Mouse (Mus musculus): ENCODE results near the gene Gpr83. TPM values are rescaled to one million over a fixed set of nuclear protein-coding genes. Genes with fewer than 3 reads are reported as not detected.

The Gpr83 gene
- polyA plus RNA-seq, 1 experiment = not detected

DNA sequence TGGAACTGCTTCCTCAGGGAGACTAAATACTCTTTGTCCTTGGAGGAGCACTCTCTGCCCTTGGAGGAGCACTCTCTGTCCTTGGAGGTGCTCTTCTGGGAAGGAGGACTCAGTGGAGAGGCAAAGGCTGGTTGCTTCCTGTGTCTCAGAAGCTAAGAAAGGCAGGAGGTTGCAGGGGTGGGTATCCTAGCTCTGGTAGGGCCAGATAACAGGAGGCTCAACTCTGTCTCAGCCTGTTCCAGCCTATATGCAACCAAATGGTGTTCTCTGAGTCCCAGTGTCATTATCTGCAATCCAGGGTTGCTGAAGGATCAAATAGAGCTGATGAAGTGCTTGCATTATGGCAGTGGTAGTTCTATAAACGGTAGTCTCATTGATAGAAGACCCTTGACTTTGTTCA, 25.9 kb downstream of the Gpr83 start:
- Histone ChIP-seq H3K4me1 (ENCODE audit: control insufficient read depth, insufficient read depth, insufficient read length, low read length) (no peaks in the 10 kb centered on the region), H3K4me3 (ENCODE audit: insufficient read depth, low read depth, low read length) (no peak overlapping the region), H3K27ac (replicated peaks; ENCODE audit: low read depth, low read length) (no peak overlapping the region)

DNA sequence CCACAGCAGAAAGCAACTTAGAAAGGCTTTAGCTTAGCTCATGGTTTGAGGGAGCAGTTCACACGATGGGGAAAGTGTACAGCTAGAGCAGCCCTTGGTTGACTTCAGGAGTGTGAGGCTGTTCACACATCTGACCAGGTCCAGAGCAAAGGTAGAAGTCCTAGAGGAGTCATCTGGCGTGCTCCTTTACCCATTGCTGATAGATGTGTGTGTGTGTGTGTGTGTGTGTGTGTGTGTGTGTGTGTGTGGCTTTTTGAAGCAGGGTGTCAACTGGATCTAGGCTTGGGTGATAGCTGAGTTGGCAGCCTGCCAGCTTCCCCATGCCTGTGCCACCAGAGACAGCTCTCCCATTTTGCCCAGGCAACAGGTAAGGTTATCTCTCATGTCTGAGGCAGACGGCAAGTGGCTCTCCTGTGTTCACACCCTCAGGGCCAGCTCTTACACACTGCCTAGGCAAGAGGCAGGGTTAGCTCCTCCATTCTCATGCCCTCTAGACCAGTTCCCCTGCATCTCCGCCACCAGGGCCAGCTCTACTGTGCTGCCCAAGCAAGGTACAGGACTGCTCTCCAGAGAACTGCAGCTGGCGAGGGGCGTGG, 27.9 kb downstream of the Gpr83 start:
- Histone ChIP-seq H3K4me1 (ENCODE audit: control insufficient read depth, insufficient read depth, insufficient read length, low read length) (no peaks in the 10 kb centered on the region), H3K27ac (replicated peaks; ENCODE audit: low read depth, low read length) (no peak overlapping the region), H3K4me3 (ENCODE audit: insufficient read depth, low read depth, low read length) (no peak overlapping the region)

DNA sequence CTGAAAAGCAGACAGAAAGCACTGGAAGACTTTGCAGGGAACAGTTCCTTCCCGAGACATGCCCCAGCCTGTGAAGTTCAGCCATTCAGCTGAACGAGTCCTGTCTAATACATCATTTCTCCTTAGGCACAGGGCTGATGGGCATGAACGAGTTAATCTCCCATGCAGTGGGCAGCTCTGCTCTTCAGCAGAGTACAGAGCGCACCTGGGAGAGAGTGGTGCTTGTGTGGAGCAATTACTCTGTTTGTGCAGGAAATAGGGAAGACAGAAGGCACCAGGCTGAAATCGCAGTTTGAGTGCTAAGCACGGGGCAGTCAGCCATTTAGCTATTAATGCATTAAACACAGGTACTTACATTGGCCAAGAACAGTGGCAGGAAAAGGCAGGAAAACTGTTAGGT, 28.7 kb downstream of the Gpr83 start:
- Histone ChIP-seq H3K4me3 (ENCODE audit: insufficient read depth, low read depth, low read length) (no peak overlapping the region), H3K4me1 (ENCODE audit: control insufficient read depth, insufficient read depth, insufficient read length, low read length) (no peaks in the 10 kb centered on the region), H3K27ac (replicated peaks; ENCODE audit: low read depth, low read length) (no peak overlapping the region)

DNA sequence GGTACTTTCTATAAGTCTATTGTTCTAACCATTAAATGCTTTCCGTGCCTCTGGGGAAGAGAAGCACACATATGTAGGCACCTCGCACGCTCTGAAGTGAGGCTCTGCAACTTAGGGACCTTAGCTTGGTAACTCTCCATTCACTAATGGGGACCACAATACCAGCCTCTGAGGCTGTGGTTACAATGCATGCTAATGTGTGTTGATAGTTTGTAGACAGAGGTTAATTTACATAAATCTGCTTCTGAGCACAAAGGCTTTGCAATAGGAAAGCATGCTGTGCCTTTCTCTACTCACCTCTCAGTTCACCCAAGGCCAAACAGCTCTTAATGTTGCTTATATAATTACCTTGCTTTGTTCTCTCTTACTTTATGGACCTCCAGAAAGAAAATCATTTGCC, 30.7 kb downstream of the Gpr83 start:
- Histone ChIP-seq H3K4me3 (ENCODE audit: insufficient read depth, low read depth, low read length) (no peak overlapping the region), H3K27ac (replicated peaks; ENCODE audit: low read depth, low read length) (no peak overlapping the region)

DNA sequence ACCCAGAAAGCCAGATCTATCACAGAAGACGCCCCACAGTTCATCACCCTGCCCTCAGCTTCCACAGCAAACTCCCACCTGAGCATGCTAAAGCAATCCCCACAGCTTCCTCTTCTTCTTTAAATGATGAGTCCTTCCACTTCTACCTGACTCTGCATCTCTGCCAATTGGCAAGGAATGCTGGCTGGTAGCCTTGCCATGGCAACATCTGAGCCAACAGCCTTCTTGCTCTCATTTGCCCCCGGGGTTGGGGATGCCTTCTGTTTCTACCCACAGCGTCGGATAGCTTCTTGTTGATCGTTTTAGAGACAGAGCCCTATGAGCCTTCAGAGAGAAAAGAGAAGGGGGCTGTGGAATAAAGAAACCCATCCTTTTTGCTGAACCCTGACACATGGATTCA, 31.9 kb downstream of the Gpr83 start:
- no peak overlapping the region for H3K4me3 ChIP-seq (ENCODE audit: insufficient read depth, low read depth, low read length)
- no peak overlapping the region for H3K27ac ChIP-seq (replicated peaks; ENCODE audit: low read depth, low read length)
- H3K4me1 ChIP-seq (ENCODE audit: control insufficient read depth, insufficient read depth, insufficient read length, low read length) = no peaks in the 10 kb centered on the region

More for the DNA sequence above, 30.7 kb downstream of the Gpr83 start:
- H3K4me1 ChIP-seq (ENCODE audit: control insufficient read depth, insufficient read depth, insufficient read length, low read length) = no peaks in the 10 kb centered on the region

DNA sequence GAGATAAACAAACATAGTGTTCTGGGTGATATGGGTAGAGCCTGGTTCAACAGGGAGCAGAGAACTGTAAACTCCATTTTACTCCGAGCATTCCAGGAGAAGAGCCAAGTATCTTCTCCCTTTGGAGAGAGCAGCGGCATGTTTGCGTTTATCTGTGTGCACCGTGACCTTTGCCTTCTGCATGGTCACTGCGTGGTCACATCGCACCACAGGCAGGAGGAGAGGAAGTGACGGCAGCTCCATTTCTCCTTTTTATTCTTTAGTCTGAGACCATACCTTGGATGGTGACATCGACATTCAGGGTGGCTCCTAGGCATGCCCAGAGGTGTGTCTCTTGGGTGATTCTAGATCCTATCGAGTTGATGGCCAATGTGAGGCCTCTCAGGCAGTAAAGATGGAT, 33.4 kb downstream of the Gpr83 start:
- no peak overlapping the region for H3K27ac ChIP-seq (replicated peaks; ENCODE audit: low read depth, low read length)
- no peaks in the 10 kb centered on the region for H3K4me1 ChIP-seq (ENCODE audit: control insufficient read depth, insufficient read depth, insufficient read length, low read length)
- H3K4me3 ChIP-seq (ENCODE audit: insufficient read depth, low read depth, low read length) = no peak overlapping the region

DNA sequence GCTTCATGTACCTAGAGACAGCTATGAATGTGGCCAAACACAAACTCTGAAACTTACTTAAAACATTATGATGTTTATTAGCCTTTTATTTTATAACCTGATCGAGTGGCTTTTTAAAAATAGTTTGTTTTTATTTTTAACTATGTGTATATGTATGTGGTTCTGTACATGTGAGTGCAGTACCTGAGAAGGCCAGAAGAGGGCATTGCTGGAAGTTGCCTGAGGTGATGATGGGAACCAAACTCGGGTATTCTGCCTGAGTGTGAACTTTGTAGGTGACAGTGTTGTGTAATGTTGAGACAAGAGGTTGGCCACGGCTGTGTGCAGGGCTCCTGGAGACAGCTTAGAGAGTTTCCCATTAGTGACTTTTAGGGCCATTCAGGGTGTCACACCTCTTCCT, 34.6 kb downstream of the Gpr83 start:
- H3K27ac ChIP-seq (replicated peaks; ENCODE audit: low read depth, low read length) = no peak overlapping the region

DNA sequence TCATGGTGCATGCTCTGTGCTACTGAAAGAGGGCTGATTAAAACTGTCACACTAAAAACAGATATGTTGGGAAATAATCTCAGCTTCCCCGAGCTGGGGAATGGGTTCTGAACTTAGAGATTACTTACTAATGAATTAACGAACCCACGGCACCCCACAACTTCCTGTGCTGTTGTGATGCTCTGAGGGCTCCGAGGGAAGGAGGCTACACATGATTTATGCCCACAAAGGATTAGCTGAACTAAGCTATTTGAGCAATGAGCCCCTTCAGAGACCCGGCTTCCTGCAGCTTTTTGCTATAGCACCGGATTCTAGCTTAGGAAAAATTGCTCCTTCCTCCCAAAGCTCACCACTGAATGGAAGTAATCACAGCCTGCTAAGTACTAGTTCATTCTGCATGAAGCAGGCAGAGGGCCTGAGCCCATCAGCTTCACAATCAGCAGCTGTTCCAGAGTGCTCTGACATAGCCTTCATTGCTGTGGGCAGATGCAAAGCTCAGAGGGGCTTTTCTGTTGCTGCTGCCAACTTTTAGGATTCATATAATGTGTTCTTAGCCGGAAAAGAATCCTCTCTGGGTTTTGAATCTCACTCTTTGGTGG, 35.3 kb downstream of the Gpr83 start:
- H3K27ac ChIP-seq (replicated peaks; ENCODE audit: low read depth, low read length) = no peak overlapping the region
- no peaks in the 10 kb centered on the region for H3K4me1 ChIP-seq (ENCODE audit: control insufficient read depth, insufficient read depth, insufficient read length, low read length)

More for the DNA sequence above, 34.6 kb downstream of the Gpr83 start:
- H3K4me1 ChIP-seq (ENCODE audit: control insufficient read depth, insufficient read depth, insufficient read length, low read length) = no peaks in the 10 kb centered on the region
- no peak overlapping the region for H3K4me3 ChIP-seq (ENCODE audit: insufficient read depth, low read depth, low read length)

DNA sequence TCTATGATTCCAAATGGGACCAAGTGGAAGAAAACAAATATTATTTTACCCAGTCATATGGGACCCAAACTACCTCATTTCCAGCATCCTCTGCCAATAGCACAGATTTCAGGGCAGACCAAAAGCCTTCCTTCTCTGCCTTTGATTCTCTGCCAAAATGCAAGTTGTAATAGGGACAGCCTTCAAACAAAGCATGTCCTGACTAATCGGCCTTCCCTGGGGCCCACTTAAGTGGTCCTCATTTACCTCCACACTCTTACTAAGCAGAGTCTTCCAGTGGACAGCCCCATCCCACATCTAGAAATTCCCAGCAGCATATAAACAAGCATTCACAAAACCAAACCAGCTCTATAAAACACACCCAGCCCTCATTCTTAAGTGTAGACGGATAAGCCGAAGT, 37.1 kb downstream of the Gpr83 start:
- Histone ChIP-seq H3K4me1 (ENCODE audit: control insufficient read depth, insufficient read depth, insufficient read length, low read length) (no peaks in the 10 kb centered on the region), H3K27ac (replicated peaks; ENCODE audit: low read depth, low read length) (no peak overlapping the region), H3K4me3 (ENCODE audit: insufficient read depth, low read depth, low read length) (no peak overlapping the region)

More for the DNA sequence above, 35.3 kb downstream of the Gpr83 start:
- H3K4me3 ChIP-seq (ENCODE audit: insufficient read depth, low read depth, low read length) = no peak overlapping the region

DNA sequence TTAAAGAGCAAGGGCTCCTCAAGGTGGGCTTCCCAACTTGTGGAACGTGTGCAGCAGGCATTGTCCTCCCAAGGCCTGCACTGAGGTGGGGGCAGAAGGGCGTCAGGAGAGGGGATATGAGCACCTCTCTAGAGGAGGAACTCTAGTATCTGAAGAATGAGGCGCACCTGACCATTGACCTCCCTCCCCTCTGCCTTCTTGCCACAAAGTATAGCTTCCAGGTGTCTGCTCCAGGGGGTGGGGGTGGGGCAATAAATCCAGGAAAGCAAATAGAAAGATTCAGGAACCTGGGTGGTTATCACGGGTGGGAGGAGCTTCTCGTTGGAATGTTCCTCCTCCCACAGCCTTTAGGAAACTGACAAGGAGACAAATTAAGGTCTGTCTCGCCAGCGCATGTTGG, 41.7 kb downstream of the Gpr83 start:
- H3K4me3 ChIP-seq (ENCODE audit: insufficient read depth, low read depth, low read length) = no peak overlapping the region
- H3K4me1 ChIP-seq (ENCODE audit: control insufficient read depth, insufficient read depth, insufficient read length, low read length) = no peaks in the 10 kb centered on the region; the same call in 1 of the 2 replicates
- no peak overlapping the region for H3K27ac ChIP-seq (replicated peaks; ENCODE audit: low read depth, low read length)

DNA sequence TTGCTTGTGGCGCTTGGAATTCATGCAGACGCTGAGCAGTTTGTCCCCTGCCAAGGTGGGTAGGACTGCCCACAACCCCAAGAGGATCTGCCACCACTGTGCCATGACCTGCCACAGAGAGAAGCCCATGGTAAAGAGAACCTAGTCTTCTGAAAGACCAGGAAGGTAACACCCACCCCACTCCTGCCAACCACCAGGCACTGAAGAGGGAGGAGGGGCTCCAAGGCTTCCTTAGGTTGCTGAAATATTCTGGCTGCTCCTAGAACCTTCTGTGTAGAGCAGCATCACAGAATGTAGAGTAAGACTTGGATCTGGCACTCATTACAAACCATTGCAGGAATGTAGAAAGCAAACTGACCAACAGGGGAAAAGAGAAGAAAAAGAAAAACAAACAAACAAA, 42.4 kb downstream of the Gpr83 start:
- no peak overlapping the region for H3K4me3 ChIP-seq (ENCODE audit: insufficient read depth, low read depth, low read length)
- H3K4me1 ChIP-seq (ENCODE audit: control insufficient read depth, insufficient read depth, insufficient read length, low read length) = no peaks in the 10 kb centered on the region; the same call in 1 of the 2 replicates
- no peak overlapping the region for H3K27ac ChIP-seq (replicated peaks; ENCODE audit: low read depth, low read length)

DNA sequence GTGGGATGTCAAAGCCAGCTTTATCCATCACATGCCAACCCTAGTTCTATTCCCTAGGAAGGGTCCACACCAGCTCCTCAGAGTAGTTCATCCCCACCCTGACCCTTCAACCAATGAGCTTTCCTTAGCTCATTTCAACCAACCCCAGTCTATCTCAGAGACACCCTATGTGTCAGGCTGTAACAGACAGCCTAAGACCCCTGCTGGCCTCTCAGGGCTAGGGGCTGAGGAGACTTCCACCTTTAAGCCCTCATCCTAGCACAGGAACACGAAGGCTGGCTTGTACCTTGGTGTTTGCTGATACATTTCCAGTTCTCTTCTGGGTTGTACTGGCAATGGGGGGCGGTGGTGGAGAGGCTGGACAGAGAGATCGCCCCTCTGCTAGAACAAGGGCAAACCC, 43.0 kb downstream of the Gpr83 start:
- no peaks in the 10 kb centered on the region; the same call in 1 of the 2 replicates for H3K4me1 ChIP-seq (ENCODE audit: control insufficient read depth, insufficient read depth, insufficient read length, low read length)
- no peak overlapping the region for H3K27ac ChIP-seq (replicated peaks; ENCODE audit: low read depth, low read length)
- H3K4me3 ChIP-seq (ENCODE audit: insufficient read depth, low read depth, low read length) = no peak overlapping the region

DNA sequence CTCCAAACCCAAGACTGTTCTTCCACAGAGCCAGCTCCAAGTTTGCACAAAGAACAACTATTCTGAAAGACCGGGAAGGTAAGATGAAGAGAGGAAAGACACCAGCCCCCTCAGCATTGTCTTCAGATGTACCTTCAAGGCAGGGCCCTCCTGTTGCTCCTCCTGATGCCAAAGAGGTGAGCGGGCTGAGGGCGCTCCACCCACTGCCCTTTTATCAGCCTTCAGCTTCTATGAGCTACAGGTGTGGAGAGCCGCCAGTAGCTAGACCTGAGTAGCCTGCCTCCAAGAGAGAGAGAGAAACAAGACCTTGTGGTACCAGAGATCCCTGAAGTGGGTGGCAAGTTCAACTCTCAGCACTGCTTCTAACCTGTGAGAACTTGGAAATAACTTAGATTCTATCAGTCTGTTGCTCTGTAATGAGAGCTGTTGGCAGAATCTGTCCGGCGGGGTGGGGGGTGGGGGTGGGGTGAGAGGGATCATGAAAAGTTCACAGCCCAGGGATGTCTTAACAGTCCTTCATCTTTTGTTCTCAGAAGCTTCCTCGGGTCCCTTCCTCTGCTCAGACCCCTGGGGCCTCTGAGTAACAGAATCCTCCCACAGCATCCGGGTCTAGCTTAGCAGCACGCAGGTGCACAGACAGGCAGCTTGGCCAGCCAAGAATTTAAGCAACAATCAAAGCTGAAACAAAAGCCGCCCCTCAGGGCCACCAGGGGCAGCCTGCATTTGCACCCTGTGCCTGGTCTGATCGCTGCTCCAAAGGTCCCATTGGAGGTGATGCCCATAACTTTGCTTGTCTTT, 43.8 kb downstream of the Gpr83 start, which contains the start of gene Izumo1r:
Izumo1r (minus strand) TSS at position 369 of the 798 bp plus-strand sequence.
- Histone ChIP-seq H3K4me3 (ENCODE audit: insufficient read depth, low read depth, low read length) (no peak within 1 kb of the TSS), H3K27ac (replicated peaks; ENCODE audit: low read depth, low read length) (no peak within 1 kb of the TSS), H3K4me1 (ENCODE audit: control insufficient read depth, insufficient read depth, insufficient read length, low read length) (no peaks in the 10 kb centered on the region; the same call in 1 of the 2 replicates)

DNA sequence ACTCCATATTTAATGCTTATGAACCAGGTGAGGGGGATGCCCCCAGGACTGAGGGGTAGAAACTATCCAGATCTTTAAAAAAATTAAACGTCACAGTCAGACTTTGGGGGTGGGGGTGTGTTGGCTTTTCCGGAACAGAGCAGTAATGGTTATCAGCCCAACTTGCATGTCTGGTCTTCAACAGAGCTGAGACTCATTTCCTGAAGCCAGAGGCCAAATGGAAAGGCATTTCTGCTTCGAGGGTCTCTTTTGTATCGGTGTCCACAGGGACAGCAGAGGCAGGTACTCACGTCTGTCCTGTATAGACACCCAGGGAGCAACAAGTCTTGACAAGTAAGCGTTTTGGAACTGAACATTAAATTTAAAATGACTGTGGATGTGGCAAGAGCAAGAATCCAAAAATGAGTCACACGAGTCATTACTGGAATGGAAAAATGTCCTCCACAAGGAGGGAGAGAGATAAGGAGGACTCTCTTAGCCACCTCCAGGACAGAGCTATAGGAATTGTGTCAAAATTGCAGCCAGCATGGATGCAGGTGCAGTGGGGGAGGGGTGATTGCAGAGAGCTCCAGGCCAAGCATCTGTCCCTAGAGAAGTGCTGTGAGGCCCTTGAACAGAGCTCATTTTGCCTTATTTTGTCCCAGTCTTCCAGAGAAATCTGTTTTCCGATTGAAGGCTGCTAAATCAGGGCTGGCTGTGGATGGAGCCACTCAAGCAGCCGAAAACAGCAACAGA, 44.9 kb downstream of the Gpr83 start:
- Histone ChIP-seq H3K27ac (replicated peaks; ENCODE audit: low read depth, low read length) (no peak overlapping the region), H3K4me1 (ENCODE audit: control insufficient read depth, insufficient read depth, insufficient read length, low read length) (no peaks in the 10 kb centered on the region; the same call in 1 of the 2 replicates), H3K4me3 (ENCODE audit: insufficient read depth, low read depth, low read length) (no peak overlapping the region)

DNA sequence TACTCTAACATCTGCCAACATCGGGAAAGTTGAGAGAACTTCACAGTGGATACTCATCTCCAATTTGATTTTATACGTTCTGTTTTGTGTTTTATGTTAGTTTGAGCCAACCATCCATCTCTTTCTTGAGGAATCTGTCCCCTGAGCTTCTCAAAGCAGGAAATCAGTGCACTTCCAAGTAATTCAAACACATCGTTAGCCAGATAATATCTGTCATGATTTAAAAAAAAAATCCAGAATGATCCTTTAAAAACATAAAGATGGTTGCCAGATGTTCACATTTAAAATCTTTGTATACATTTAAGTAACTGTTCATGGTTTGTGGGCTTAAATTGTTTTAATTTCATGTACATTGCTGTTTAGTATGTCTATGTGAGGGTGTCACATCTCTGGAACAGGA, 45.9 kb downstream of the Gpr83 start:
- Histone ChIP-seq H3K27ac (replicated peaks; ENCODE audit: low read depth, low read length) (no peak overlapping the region), H3K4me3 (ENCODE audit: insufficient read depth, low read depth, low read length) (no peak overlapping the region), H3K4me1 (ENCODE audit: control insufficient read depth, insufficient read depth, insufficient read length, low read length) (no peaks in the 10 kb centered on the region; the same call in 1 of the 2 replicates)

All from brown adipose tissue, adult 24 weeks (tissue).